Mouse (Mus musculus): ENCODE measurements around the gene Bend5. TPM values are rescaled to one million over a fixed set of nuclear protein-coding genes. Genes with fewer than 3 reads are reported as not detected.

Gene Bend5
- polyA plus RNA-seq, 1 experiment from 2014 or later, result 69.5 TPM

- peaks cover 6% of the 10 kb centered on the region for H3K4me1 ChIP-seq (ENCODE audit: control insufficient read depth, insufficient read depth, low read length)
- H3K4me2 ChIP-seq (ENCODE audit: low read depth, low read length), result no peak overlapping the region
- no peak overlapping the region for H3K4me3 ChIP-seq (ENCODE audit: low read depth, low read length)
- no peak overlapping the region for H3K27ac ChIP-seq (ENCODE audit: low read depth, low read length)
- ATAC-seq (ENCODE audit: low read depth), result no peak
- no peaks in the 10 kb centered on the region for H3K9me3 ChIP-seq (ENCODE audit: control insufficient read depth, low read length)
- H3K27me3 ChIP-seq (ENCODE audit: control insufficient read depth, insufficient read depth, low read length), result no peaks in the 10 kb centered on the region
- no peak overlapping the region for H3K9ac ChIP-seq (replicated peaks; ENCODE audit: low read depth, low read length)
- WGBS, result 91% methylated on average over 4 of the region's 4 CpGs
- H3K36me3 ChIP-seq (ENCODE audit: control insufficient read depth, insufficient read depth, low read length), result no peaks in the 10 kb centered on the region
Measured at GRCm38 (mm10) chr4:111410731-111411130, 4.1 kb upstream of the Bend5 start.

- Histone ChIP-seq H3K27me3 (ENCODE audit: control insufficient read depth, insufficient read depth, low read length) (no peaks in the 10 kb centered on the region), H3K9me3 (ENCODE audit: control insufficient read depth, low read length) (no peaks in the 10 kb centered on the region), H3K4me1 (ENCODE audit: control insufficient read depth, insufficient read depth, low read length) (peaks cover 23% of the 10 kb centered on the region), H3K9ac (replicated peaks; ENCODE audit: low read depth, low read length) (peak overlapping the region; percentile 99), H3K4me2 (ENCODE audit: low read depth, low read length) (peak overlapping the region; percentile 89), H3K4me3 (ENCODE audit: low read depth, low read length) (peak overlapping the region; percentile 96), H3K27ac (ENCODE audit: low read depth, low read length) (peak overlapping the region; percentile 28; the same call in 1 of the 2 replicates), H3K36me3 (ENCODE audit: control insufficient read depth, insufficient read depth, low read length) (no peaks in the 10 kb centered on the region)
- under 1% methylated on average over 6 of the region's 6 CpGs for WGBS
- ATAC-seq (ENCODE audit: low read depth), result peak; percentile 44; the same call in 1 of the 2 replicates
Measured at GRCm38 (mm10) chr4:111414399-111414798, 407 bp upstream of the Bend5 start.

- 80% methylated on average over 3 of the region's 3 CpGs for WGBS
- Histone ChIP-seq H3K27ac (ENCODE audit: low read depth, low read length) (no peak overlapping the region), H3K9ac (replicated peaks; ENCODE audit: low read depth, low read length) (peak overlapping the region; percentile 99), H3K36me3 (ENCODE audit: control insufficient read depth, insufficient read depth, low read length) (no peaks in the 10 kb centered on the region), H3K27me3 (ENCODE audit: control insufficient read depth, insufficient read depth, low read length) (no peaks in the 10 kb centered on the region), H3K4me3 (ENCODE audit: low read depth, low read length) (peak overlapping the region; percentile 96), H3K4me2 (ENCODE audit: low read depth, low read length) (peak overlapping the region; percentile 89), H3K4me1 (ENCODE audit: control insufficient read depth, insufficient read depth, low read length) (peaks cover 24% of the 10 kb centered on the region), H3K9me3 (ENCODE audit: control insufficient read depth, low read length) (no peaks in the 10 kb centered on the region)
- no peak for ATAC-seq (ENCODE audit: low read depth)
Measured at GRCm38 (mm10) chr4:111416126-111416525, 1.3 kb downstream of the Bend5 start.

- H3K9me3 ChIP-seq (ENCODE audit: control insufficient read depth, low read length), result no peaks in the 10 kb centered on the region
- H3K27ac ChIP-seq (ENCODE audit: low read depth, low read length), result no peak overlapping the region
- peaks cover 24% of the 10 kb centered on the region for H3K4me1 ChIP-seq (ENCODE audit: control insufficient read depth, insufficient read depth, low read length)
- no peak for ATAC-seq (ENCODE audit: low read depth)
- no peaks in the 10 kb centered on the region for H3K27me3 ChIP-seq (ENCODE audit: control insufficient read depth, insufficient read depth, low read length)
- peak overlapping the region; percentile 89 for H3K4me2 ChIP-seq (ENCODE audit: low read depth, low read length)
- H3K4me3 ChIP-seq (ENCODE audit: low read depth, low read length), result peak overlapping the region; percentile 96; the same call in 1 of the 2 replicates
- H3K36me3 ChIP-seq (ENCODE audit: control insufficient read depth, insufficient read depth, low read length), result no peaks in the 10 kb centered on the region
- no peak overlapping the region for H3K9ac ChIP-seq (replicated peaks; ENCODE audit: low read depth, low read length)
- WGBS, result 74% methylated on average over 3 of the region's 3 CpGs
Measured at GRCm38 (mm10) chr4:111416551-111416950, 1.7 kb downstream of the Bend5 start.

- H3K4me3 ChIP-seq (ENCODE audit: low read depth, low read length), result no peak overlapping the region
- no peaks in the 10 kb centered on the region for H3K9me3 ChIP-seq (ENCODE audit: control insufficient read depth, low read length)
- no peak overlapping the region for H3K27ac ChIP-seq (ENCODE audit: low read depth, low read length)
- 0 out of 2 replicates have a peak overlapping the region, but pooled peaks have one; percentile 2 for H3K4me2 ChIP-seq (ENCODE audit: low read depth, low read length)
- 94% methylated on average over 5 of the region's 5 CpGs for WGBS
- no peaks in the 10 kb centered on the region for H3K36me3 ChIP-seq (ENCODE audit: control insufficient read depth, insufficient read depth, low read length)
- H3K27me3 ChIP-seq (ENCODE audit: control insufficient read depth, insufficient read depth, low read length), result no peaks in the 10 kb centered on the region
- no peak overlapping the region for H3K9ac ChIP-seq (replicated peaks; ENCODE audit: low read depth, low read length)
- peaks cover 24% of the 10 kb centered on the region for H3K4me1 ChIP-seq (ENCODE audit: control insufficient read depth, insufficient read depth, low read length)
- no peak for ATAC-seq (ENCODE audit: low read depth)
Measured at GRCm38 (mm10) chr4:111417716-111418115, 2.9 kb downstream of the Bend5 start.

GRCm38 (mm10) chr4:111419476-111419875 lies 4.7 kb downstream of the Bend5 start:
- Histone ChIP-seq H3K4me2 (ENCODE audit: low read depth, low read length) (no peak overlapping the region), H3K27ac (ENCODE audit: low read depth, low read length) (no peak overlapping the region), H3K4me3 (ENCODE audit: low read depth, low read length) (no peak overlapping the region), H3K27me3 (ENCODE audit: control insufficient read depth, insufficient read depth, low read length) (no peaks in the 10 kb centered on the region), H3K9me3 (ENCODE audit: control insufficient read depth, low read length) (no peaks in the 10 kb centered on the region), H3K9ac (replicated peaks; ENCODE audit: low read depth, low read length) (no peak overlapping the region), H3K4me1 (ENCODE audit: control insufficient read depth, insufficient read depth, low read length) (peaks cover 20% of the 10 kb centered on the region), H3K36me3 (ENCODE audit: control insufficient read depth, insufficient read depth, low read length) (no peaks in the 10 kb centered on the region)
- no peak for ATAC-seq (ENCODE audit: low read depth)
- WGBS, result 95% methylated on average over 1 of the region's 1 CpGs

- no peak for ATAC-seq (ENCODE audit: low read depth)
Measured at GRCm38 (mm10) chr4:111420031-111420430, 5.2 kb downstream of the Bend5 start.

GRCm38 (mm10) chr4:111420955-111421354 lies 6.1 kb downstream of the Bend5 start:
- H3K36me3 ChIP-seq (ENCODE audit: control insufficient read depth, insufficient read depth, low read length), result no peaks in the 10 kb centered on the region
- H3K27me3 ChIP-seq (ENCODE audit: control insufficient read depth, insufficient read depth, low read length), result no peaks in the 10 kb centered on the region
- H3K27ac ChIP-seq (ENCODE audit: low read depth, low read length), result no peak overlapping the region
- no peak for ATAC-seq (ENCODE audit: low read depth)
- H3K4me3 ChIP-seq (ENCODE audit: low read depth, low read length), result no peak overlapping the region
- H3K9ac ChIP-seq (replicated peaks; ENCODE audit: low read depth, low read length), result no peak overlapping the region
- H3K9me3 ChIP-seq (ENCODE audit: control insufficient read depth, low read length), result no peaks in the 10 kb centered on the region
- H3K4me2 ChIP-seq (ENCODE audit: low read depth, low read length), result no peak overlapping the region
- whole genome bisulfite sequencing, result 90% methylated on average over 4 of the region's 4 CpGs
- H3K4me1 ChIP-seq (ENCODE audit: control insufficient read depth, insufficient read depth, low read length), result peaks cover 16% of the 10 kb centered on the region

More at GRCm38 (mm10) chr4:111420031-111420430, 5.2 kb downstream of the Bend5 start:
- Histone ChIP-seq H3K27ac (ENCODE audit: low read depth, low read length) (no peak overlapping the region), H3K4me1 (ENCODE audit: control insufficient read depth, insufficient read depth, low read length) (peaks cover 19% of the 10 kb centered on the region), H3K4me2 (ENCODE audit: low read depth, low read length) (no peak overlapping the region), H3K36me3 (ENCODE audit: control insufficient read depth, insufficient read depth, low read length) (no peaks in the 10 kb centered on the region), H3K9ac (replicated peaks; ENCODE audit: low read depth, low read length) (no peak overlapping the region), H3K9me3 (ENCODE audit: control insufficient read depth, low read length) (no peaks in the 10 kb centered on the region), H3K27me3 (ENCODE audit: control insufficient read depth, insufficient read depth, low read length) (no peaks in the 10 kb centered on the region), H3K4me3 (ENCODE audit: low read depth, low read length) (no peak overlapping the region)
- 74% methylated on average over 3 of the region's 3 CpGs for WGBS

GRCm38 (mm10) chr4:111421785-111422184 lies 7.0 kb downstream of the Bend5 start:
- Histone ChIP-seq H3K4me3 (ENCODE audit: low read depth, low read length) (no peak overlapping the region), H3K9me3 (ENCODE audit: control insufficient read depth, low read length) (no peaks in the 10 kb centered on the region), H3K9ac (replicated peaks; ENCODE audit: low read depth, low read length) (no peak overlapping the region), H3K36me3 (ENCODE audit: control insufficient read depth, insufficient read depth, low read length) (no peaks in the 10 kb centered on the region), H3K27ac (ENCODE audit: low read depth, low read length) (no peak overlapping the region), H3K4me2 (ENCODE audit: low read depth, low read length) (no peak overlapping the region), H3K4me1 (ENCODE audit: control insufficient read depth, insufficient read depth, low read length) (peaks cover 8% of the 10 kb centered on the region), H3K27me3 (ENCODE audit: control insufficient read depth, insufficient read depth, low read length) (no peaks in the 10 kb centered on the region)
- no peak for ATAC-seq (ENCODE audit: low read depth)
- 93% methylated on average over 6 of the region's 6 CpGs for WGBS

All from neural tube, embryonic 14.5 days (tissue).